Mouse (Mus musculus) bone marrow, adult 2 months (tissue): ENCODE data around the gene Zfp286.

Experiments
- CTCF ChIP-seq: fragments of 200-500 bp; IDR thresholded peaks from 2 replicates; pipeline ENCODE4 v1.5.1; 2011; ENCODE audit warnings: low read length, control low read depth; ENCODE audit not compliant: control insufficient read depth, insufficient read depth
- POLR2A ChIP-seq: fragments of 200-500 bp; IDR thresholded peaks from 2 replicates; pipeline ENCODE4 v1.6.1; 2011; ENCODE audit warnings: low read depth, mild to moderate bottlenecking, control low read depth, low read length, borderline replicate concordance; ENCODE audit not compliant: control insufficient read depth

DNA sequence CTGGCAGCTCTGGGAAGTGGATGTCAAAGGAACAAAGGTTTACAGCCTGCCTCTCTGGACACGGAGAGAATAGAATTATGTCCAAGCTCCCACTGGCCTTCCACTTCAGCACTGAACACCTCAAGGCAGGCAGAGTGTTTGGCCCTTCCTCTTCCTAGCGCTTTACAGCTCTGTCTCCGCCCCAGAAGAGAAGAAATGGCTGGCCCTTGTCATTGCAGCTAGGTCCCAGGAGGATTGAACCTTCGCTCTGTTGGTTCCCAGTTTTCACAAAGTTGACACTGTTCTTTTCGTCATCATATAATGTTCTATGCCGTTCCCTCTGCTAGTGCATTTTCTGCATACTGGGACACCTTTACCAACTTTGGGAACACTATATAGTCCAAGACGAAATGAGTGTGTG lies 81.0 kb downstream of the Zfp286 start:
- TF ChIP-seq POLR2A, result no peak
- TF ChIP-seq CTCF, result no peak
